Mouse (Mus musculus) G1E (cell line): ENCODE data around the gene Ppp1r36.

Experiments
- CTCF ChIP-seq: IDR thresholded peaks from 2 replicates; pipeline ENCODE4 v1.5.1; 2012; ENCODE audit warnings: low read depth, low read length, inconsistent platforms, mixed read lengths
- POLR2AphosphoS5 ChIP-seq: IDR thresholded peaks from 2 replicates; pipeline ENCODE4 v1.6.1; 2012; ENCODE audit warnings: low read depth, low read length, inconsistent platforms; ENCODE audit not compliant: insufficient replicate concordance
- TAL1 ChIP-seq: conservative IDR thresholded peaks from 2 replicates; pipeline ENCODE4 v1.6.1; 2012; ENCODE audit warnings: low read depth, low read length, inconsistent platforms, mixed read lengths

GRCm38 (mm10) chr12:76448127-76448526 is 30.8 kb downstream of the Ppp1r36 start:
- TF ChIP-seq CTCF (no peak), TAL1 (no peak), POLR2AphosphoS5 (no peak)
